Mouse (Mus musculus): ENCODE measurements at regions not wholly inside any gene's neighbourhood (a gene's known extent, or its start where the extent isn't known, plus 50 kb on each side); places are given as distances from the start of the nearest gene placed in this dataset.

GRCm38 (mm10) chr2:131678484-131678883, 116.4 kb upstream of the Adra1d start:
- TF ChIP-seq CTCF (IDR thresholded peaks at IDR 0.05; ENCODE audit: low read depth, low read length) (no peak), EP300 (IDR thresholded peaks at IDR 0.05; ENCODE audit: insufficient read depth, low read depth, low read length) (no peak)
